Mouse (Mus musculus) CH12.LX (cell line): Measurements from ENCODE around the gene Dtx3l. TPM values are rescaled to one million over a fixed set of nuclear protein-coding genes. Genes with fewer than 3 reads are reported as not detected.

ENCODE experiments used
- DNase-seq: peaks from one replicate; pipeline ENCODE4 v3.0.0-alpha.2; 2013; ENCODE audit errors: extremely low read depth
- H3K27ac ChIP-seq: 2 replicates; pipeline ENCODE4 v1.5.1; 2012; ENCODE audit warnings: low read depth, mild to moderate bottlenecking, control low read depth, moderate library complexity; ENCODE audit not compliant: insufficient read depth
- H3K27me3 ChIP-seq: replicated peaks from 2 replicates; pipeline ENCODE3; 2012; ENCODE audit warnings: inconsistent platforms
- H3K36me3 ChIP-seq, 2 experiments: replicated peaks in 1 of 2; 2 replicates each; pipeline versions ENCODE3 to v1.6.1; 2012; ENCODE audit warnings: inconsistent platforms in 1 of 2, low read length in 1 of 2, mild to moderate bottlenecking in 1 of 2, mixed read lengths in 1 of 2, moderate library complexity in 1 of 2; ENCODE audit not compliant: control insufficient read depth in 1 of 2, insufficient read depth in 1 of 2
- H3K4me1 ChIP-seq, 2 experiments: 2 replicates each; pipeline ENCODE4 v1.6.1; 2012; ENCODE audit warnings: inconsistent platforms in 1 of 2, moderate library complexity in 1 of 2; ENCODE audit not compliant: insufficient read depth in 2 of 2, control insufficient read depth in 1 of 2
- H3K4me2 ChIP-seq: 2 replicates; pipeline ENCODE4 v1.6.1; 2012; ENCODE audit warnings: low read depth, mild to moderate bottlenecking, control low read depth; ENCODE audit not compliant: poor library complexity, insufficient read depth, severe bottlenecking
- H3K4me3 ChIP-seq, 3 experiments: fragments of 150-350 bp in 1 of 3; sonication (generic) in 1 of 3; replicated peaks in 1 of 3; 2 replicates each; pipeline versions ENCODE3 to v1.5.1; 2011 to 2012; ENCODE audit warnings: low read depth in 2 of 3, low read length in 2 of 3, mild to moderate bottlenecking in 2 of 3, moderate library complexity in 2 of 3, control low read depth in 1 of 3, improper control_type of control experiment in 1 of 3, inconsistent platforms in 1 of 3, mixed read lengths in 1 of 3; ENCODE audit not compliant: poor library complexity in 1 of 3
- H3K79me2 ChIP-seq: replicated peaks from 2 replicates; pipeline ENCODE4 v1.6.1; 2012; ENCODE audit warnings: mild to moderate bottlenecking, moderate library complexity; ENCODE audit not compliant: control insufficient read depth, poor library complexity, insufficient read depth, severe bottlenecking; ENCODE audit errors: extremely low read depth
- H3K9ac ChIP-seq: 2 replicates; pipeline ENCODE4 v1.6.1; 2012; ENCODE audit warnings: low read depth, mild to moderate bottlenecking, control low read depth, moderate library complexity; ENCODE audit not compliant: insufficient read depth
- H3K9me3 ChIP-seq: replicated peaks from 2 replicates; pipeline ENCODE3; 2012; ENCODE audit warnings: low read length, inconsistent platforms, mixed read lengths
- BHLHE40 ChIP-seq: IDR thresholded peaks from 2 replicates; pipeline ENCODE4 v1.6.1; 2011; ENCODE audit warnings: mild to moderate bottlenecking, low read depth, low read length, improper control_type of control experiment
- CHD1 ChIP-seq: IDR thresholded peaks from 2 replicates; pipeline ENCODE4 v1.6.1; 2012; ENCODE audit warnings: low read depth, low read length, improper control_type of control experiment, inconsistent platforms
- CHD2 ChIP-seq: IDR thresholded peaks from 2 replicates; pipeline ENCODE4 v1.6.1; 2011; ENCODE audit warnings: low read length, improper control_type of control experiment
- CTCF ChIP-seq, 2 experiments: IDR thresholded peaks in 1 of 2; conservative IDR thresholded peaks in 1 of 2; 2 replicates each; pipeline ENCODE4 v1.5.1; 2011 to 2012; ENCODE audit warnings: low read depth in 2 of 2, low read length in 2 of 2, improper control_type of control experiment in 1 of 2, inconsistent platforms in 1 of 2, mild to moderate bottlenecking in 1 of 2, moderate library complexity in 1 of 2
- ELF1 ChIP-seq: IDR thresholded peaks from 2 replicates; pipeline ENCODE4 v1.6.1; 2014; ENCODE audit warnings: low read depth, mild to moderate bottlenecking, inconsistent platforms, low read length, improper control_type of control experiment
- ETS1 ChIP-seq: conservative IDR thresholded peaks from 2 replicates; pipeline ENCODE4 v1.6.1; 2012; ENCODE audit warnings: low read depth, mild to moderate bottlenecking, inconsistent platforms, low read length, improper control_type of control experiment, moderate library complexity
- GABPA ChIP-seq: IDR thresholded peaks from 2 replicates; pipeline ENCODE4 v1.6.1; 2012; ENCODE audit warnings: low read depth, low read length, improper control_type of control experiment, inconsistent platforms; ENCODE audit not compliant: insufficient replicate concordance
- HCFC1 ChIP-seq: IDR thresholded peaks from 2 replicates; pipeline ENCODE4 v1.6.1; 2012; ENCODE audit warnings: low read depth, mild to moderate bottlenecking, inconsistent platforms, low read length, improper control_type of control experiment
- IRF4 ChIP-seq: IDR thresholded peaks from 2 replicates; pipeline ENCODE4 v1.6.1; 2014; ENCODE audit warnings: low read depth, mild to moderate bottlenecking, inconsistent platforms, low read length, improper control_type of control experiment
- JUND ChIP-seq: conservative IDR thresholded peaks from 2 replicates; pipeline ENCODE4 v1.6.1; 2011; ENCODE audit warnings: low read depth, low read length, improper control_type of control experiment
- KAT2A ChIP-seq: IDR thresholded peaks from 2 replicates; pipeline ENCODE4 v1.6.1; 2012; ENCODE audit warnings: low read length, improper control_type of control experiment, inconsistent platforms; ENCODE audit not compliant: insufficient replicate concordance
- MAFK ChIP-seq: IDR thresholded peaks from 2 replicates; pipeline ENCODE4 v1.6.1; 2011; ENCODE audit warnings: low read length, improper control_type of control experiment; ENCODE audit not compliant: insufficient replicate concordance
- MAX ChIP-seq: IDR thresholded peaks from 2 replicates; pipeline ENCODE4 v1.6.1; 2011; ENCODE audit warnings: low read length, improper control_type of control experiment
- MXI1 ChIP-seq: IDR thresholded peaks from 2 replicates; pipeline ENCODE4 v1.6.1; 2011; ENCODE audit warnings: mild to moderate bottlenecking, low read depth, low read length, improper control_type of control experiment
- NELFE ChIP-seq: IDR thresholded peaks from 2 replicates; pipeline ENCODE4 v1.6.1; 2011; ENCODE audit warnings: low read depth, low read length, improper control_type of control experiment
- NRF1 ChIP-seq: IDR thresholded peaks from 2 replicates; pipeline ENCODE4 v1.6.1; 2014; ENCODE audit warnings: low read depth, mild to moderate bottlenecking, inconsistent platforms, low read length, improper control_type of control experiment, moderate library complexity
- PAX5 ChIP-seq: IDR thresholded peaks from 2 replicates; pipeline ENCODE4 v1.6.1; 2012; ENCODE audit warnings: low read length, inconsistent platforms, mixed read lengths
- POLR2A ChIP-seq: IDR thresholded peaks from 2 replicates; pipeline ENCODE4 v1.6.1; 2011; ENCODE audit warnings: low read depth, mild to moderate bottlenecking, improper control_type of control experiment, low read length
- SIN3A ChIP-seq: IDR thresholded peaks from 2 replicates; pipeline ENCODE4 v1.6.1; 2012; ENCODE audit warnings: low read length, improper control_type of control experiment, inconsistent platforms
- SMC3 ChIP-seq: IDR thresholded peaks from 2 replicates; pipeline ENCODE4 v1.6.1; 2011; ENCODE audit warnings: low read depth, low read length, improper control_type of control experiment
- TBP ChIP-seq: conservative IDR thresholded peaks from 2 replicates; pipeline ENCODE4 v1.6.1; 2011; ENCODE audit warnings: low read depth, low read length, improper control_type of control experiment
- UBTF ChIP-seq: IDR thresholded peaks from 2 replicates; pipeline ENCODE4 v1.6.1; 2012; ENCODE audit warnings: low read depth, mild to moderate bottlenecking, inconsistent platforms, low read length, improper control_type of control experiment, moderate library complexity
- ZC3H11A ChIP-seq: IDR thresholded peaks from 2 replicates; pipeline ENCODE4 v1.6.1; 2012; ENCODE audit warnings: low read depth, mild to moderate bottlenecking, inconsistent platforms, low read length, improper control_type of control experiment
- ZMIZ1 ChIP-seq: IDR thresholded peaks from 2 replicates; pipeline ENCODE4 v1.6.1; 2012; ENCODE audit warnings: low read depth, mild to moderate bottlenecking, inconsistent platforms, low read length, improper control_type of control experiment
- ZNF384 ChIP-seq: IDR thresholded peaks from 2 replicates; pipeline ENCODE4 v1.6.1; 2012; ENCODE audit warnings: low read depth, low read length, improper control_type of control experiment, inconsistent platforms
- dilution Hi-C: fragments of 300-500 bp; cut with MboI; formaldehyde crosslinking; loops from 2 replicates; pipeline ENCODE4 v1.14.3; 2020; ENCODE audit warnings: low sequenced_read_pairs; ENCODE audit not compliant: extremely low pct_unique_long_range_greater_than_20kb, extremely low pct_ligation_motif_present
- in situ Hi-C: fragments of 300-500 bp; cut with MboI; formaldehyde crosslinking; loops from 3 replicates; pipeline ENCODE4 v1.14.3; 2019; ENCODE audit warnings: low sequenced_read_pairs, low pct_ligation_motif_present, low pct_unique_long_range_greater_than_20kb, mixed read lengths
- polyA plus RNA-seq: library from polyadenylated mRNA; unstranded; fragments of >175 nt; gene quantifications from 2 replicates; pipeline ENCODE4 v1.2.1, GENCODE M21; 2012; ENCODE audit warnings: low read depth; ENCODE audit not compliant: insufficient read length
- total RNA-seq, 2 experiments: library from RNA; depleted of rRNA; stranded (reverse); fragments of 300-350 nt in 1 of 2; fragments of >200 nt in 1 of 2; gene quantifications; 2 replicates each; pipeline ENCODE4 v1.2.3; 2012 to 2014

The Dtx3l gene
- total and polyA plus RNA-seq, 3 experiments: 14.4 to 21.1 (median 17.4) TPM

- Histone ChIP-seq H3K27me3 (no peaks in the 10 kb centered on the region), H3K36me3 (peaks cover 2 to 11% of the 10 kb centered on the region in 2 experiments), H3K9me3 (no peaks in the 10 kb centered on the region), H3K4me2 (no peak overlapping the region), H3K4me3 (no peak overlapping the region), H3K4me1 (peaks cover 3 to 19% of the 10 kb centered on the region in 2 experiments; a peak in 3 of 4 replicates), H3K79me2 (no peaks in the 10 kb centered on the region), H3K9ac (no peak overlapping the region), H3K27ac (no peak overlapping the region)
- in situ Hi-C loops: no loop called here
- TF ChIP-seq IRF4: no peak
- TF ChIP-seq TBP: no peak
- no peak for TF ChIP-seq ZC3H11A
- DNase-seq: no peak
- dilution Hi-C loops: no loop called here
Measured at GRCm38 (mm10) chr16:35921676-35922235, 17.2 kb downstream of the Dtx3l start.

- peak overlapping the region; percentile 83 for H3K9ac ChIP-seq
Measured at GRCm38 (mm10) chr16:35918721-35919543, 20.0 kb downstream of the Dtx3l start.

More at GRCm38 (mm10) chr16:35918721-35919543, 20.0 kb downstream of the Dtx3l start:
- H3K36me3 ChIP-seq: no peaks in the 10 kb centered on the region
- no peaks in the 10 kb centered on the region for H3K9me3 ChIP-seq
- peak overlapping the region; percentile 89 for H3K4me2 ChIP-seq
- peak; percentile 47 for DNase-seq
- dilution Hi-C loops: no loop called here
- peak overlapping the region; percentile 18; the same call in 1 of the 2 replicates for H3K27ac ChIP-seq
- TF ChIP-seq PAX5: no peak
- TF ChIP-seq SIN3A: no peak; the same call in 1 of the 2 replicates
- 0 out of 2 replicates have a peak, but pooled peaks have one; percentile 31 for TF ChIP-seq TBP
- TF ChIP-seq JUND: 0 out of 2 replicates have a peak, but pooled peaks have one; percentile 4
- no peak for TF ChIP-seq UBTF
- 0 out of 2 replicates have a peak, but pooled peaks have one; percentile 39 for TF ChIP-seq CHD2
- no peak for TF ChIP-seq BHLHE40
- TF ChIP-seq CTCF (conservative IDR thresholded peaks at IDR 0.05 in 1 of 2, IDR thresholded peaks at IDR 0.05 in 1 of 2; ENCODE audit: low read depth in 2 of 2, low read length in 2 of 2): no peak
- peak; percentile 49 for TF ChIP-seq POLR2A
- TF ChIP-seq SMC3: no peak
- peak; percentile 8; the same call in 1 of the 2 replicates for TF ChIP-seq HCFC1
- TF ChIP-seq ELF1: peak; percentile 50; the same call in 1 of the 2 replicates
- TF ChIP-seq CHD1: 0 out of 2 replicates have a peak, but pooled peaks have one; percentile 58
- no peak for TF ChIP-seq KAT2A
- no peak for TF ChIP-seq MAX
- TF ChIP-seq MAFK: no peak
- TF ChIP-seq MXI1: no peak; the same call in none of the 2 replicates
- no peak for TF ChIP-seq GABPA
- TF ChIP-seq IRF4: peak; percentile 55; the same call in 1 of the 2 replicates
- no peak for TF ChIP-seq NELFE
- no peak for TF ChIP-seq ZNF384
- TF ChIP-seq ETS1: peak; percentile 43; the same call in 1 of the 2 replicates
- no peak for TF ChIP-seq ZC3H11A
- no peak for TF ChIP-seq NRF1
- no peak for TF ChIP-seq ZMIZ1
- H3K4me1 ChIP-seq: peaks cover 3 to 19% of the 10 kb centered on the region in 2 experiments; a peak in 3 of 4 replicates
- H3K27me3 ChIP-seq: no peaks in the 10 kb centered on the region
- H3K79me2 ChIP-seq: no peaks in the 10 kb centered on the region
- in situ Hi-C loops: no loop called here
- peak overlapping the region in 2 of 3 experiments; percentile 4 to 32 for H3K4me3 ChIP-seq
